Mouse (Mus musculus): Measurements from ENCODE around the gene Marco. TPM values are rescaled to one million over a fixed set of nuclear protein-coding genes. Genes with fewer than 3 reads are reported as not detected.

The Marco gene
- total RNA-seq (2021), result not detected
- long read RNA-seq, experiment 1, partial matches to known transcripts, result 1 of 1 reads
- long read RNA-seq, experiment 1, other reads (novel, unspliced or antisense), result 0 of 1 reads
- long read RNA-seq, experiment 2, result 0 reads

DNA sequence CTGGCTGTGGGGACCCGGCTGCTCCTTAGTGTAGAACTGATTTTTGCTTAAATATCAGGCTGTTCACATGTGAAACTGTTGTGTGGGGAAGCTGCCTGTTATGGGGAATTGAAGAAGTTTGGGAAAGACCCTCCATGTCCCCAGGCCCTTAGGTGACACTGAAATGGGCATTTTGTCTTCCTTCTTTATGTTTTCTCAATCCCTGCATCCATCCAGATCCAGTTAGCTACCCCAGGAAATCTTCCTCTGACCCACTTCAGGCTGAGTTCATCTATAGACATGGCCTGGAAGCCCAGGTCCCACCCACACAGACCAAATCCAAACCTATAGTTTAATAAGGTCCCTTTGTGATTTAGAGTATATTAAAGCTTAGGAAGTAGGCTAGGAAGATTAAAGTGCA is at the start of gene Marco:
Gene Marco, minus strand, starts transcription at position 101 of the 400 bp plus-strand sequence.
- DNase-seq (ENCODE audit: low spot score in 2 of 2), result no peak
- H3K27ac ChIP-seq, result no peak within 1 kb of the TSS
- no peak for TF ChIP-seq CTCF (conservative IDR thresholded peaks at IDR 0.05)

DNA sequence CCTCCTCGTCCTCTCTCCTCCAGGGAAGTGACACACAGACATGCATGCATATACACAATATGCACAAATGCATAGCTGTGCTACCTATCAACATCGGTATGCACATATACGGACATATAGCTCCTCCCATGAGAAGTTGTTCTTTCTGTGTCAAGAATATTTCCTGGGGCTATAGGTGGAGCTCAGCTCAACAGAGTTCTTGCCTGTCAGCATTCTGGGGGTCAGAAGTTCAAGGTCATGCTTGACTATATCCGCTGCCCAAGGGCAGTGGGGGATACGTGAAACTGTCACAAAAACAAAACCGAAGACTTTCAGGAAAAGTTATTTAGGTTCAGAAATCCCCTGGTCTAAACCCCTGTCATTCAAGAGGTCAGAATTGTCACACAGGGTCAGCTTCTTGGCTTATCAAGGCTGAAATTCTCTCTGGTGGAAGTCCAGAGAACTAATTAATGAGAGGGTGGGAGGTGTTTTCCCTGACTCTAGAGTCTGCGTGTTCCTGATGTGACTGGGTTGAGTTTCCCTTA is 34.7 kb upstream of the Marco start:
- no peak for TF ChIP-seq CTCF (conservative IDR thresholded peaks at IDR 0.05)
- DNase-seq (ENCODE audit: low spot score in 2 of 2), result no peak
- no peak overlapping the region for H3K4me3 ChIP-seq
- H3K27ac ChIP-seq, result no peak overlapping the region

More for the DNA sequence above, at the start of gene Marco:
- no peak within 1 kb of the TSS for H3K4me3 ChIP-seq

GRCm38 (mm10) chr1:120536998-120537397 is 32.2 kb upstream of the Marco start:
- no peak for TF ChIP-seq CTCF (conservative IDR thresholded peaks at IDR 0.05)
- no peak overlapping the region for H3K4me3 ChIP-seq
- H3K27ac ChIP-seq, result no peak overlapping the region
- no peak for DNase-seq (ENCODE audit: low spot score in 2 of 2)

DNA sequence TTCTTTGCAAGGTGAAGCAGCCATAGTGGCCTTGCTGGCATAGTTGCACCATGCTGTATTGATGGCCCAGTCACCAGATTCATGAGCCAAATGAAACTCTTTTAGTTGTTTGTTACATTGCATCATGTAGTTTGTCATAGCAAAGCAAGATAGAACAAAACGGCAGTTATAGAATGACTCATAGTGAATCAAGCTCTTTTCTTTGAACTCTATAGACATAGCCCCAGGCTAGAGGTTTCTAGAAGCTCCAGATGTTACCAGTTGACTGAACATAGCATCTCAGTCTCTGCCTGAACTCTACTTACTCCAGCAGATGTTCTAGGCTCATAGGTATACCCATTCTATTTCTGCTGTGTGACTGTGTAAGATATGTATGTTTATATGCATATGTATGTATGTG is 31.1 kb upstream of the Marco start:
- DNase-seq (ENCODE audit: low spot score in 2 of 2), result no peak
- no peak overlapping the region for H3K27ac ChIP-seq
- no peak overlapping the region for H3K4me3 ChIP-seq
- no peak for TF ChIP-seq CTCF (conservative IDR thresholded peaks at IDR 0.05)

GRCm38 (mm10) chr1:120532321-120532916 is 27.6 kb upstream of the Marco start:
- no peak overlapping the region for H3K27ac ChIP-seq
- DNase-seq (ENCODE audit: low spot score in 2 of 2), result no peak
- no peak for TF ChIP-seq CTCF (conservative IDR thresholded peaks at IDR 0.05)
- no peak overlapping the region for H3K4me3 ChIP-seq

DNA sequence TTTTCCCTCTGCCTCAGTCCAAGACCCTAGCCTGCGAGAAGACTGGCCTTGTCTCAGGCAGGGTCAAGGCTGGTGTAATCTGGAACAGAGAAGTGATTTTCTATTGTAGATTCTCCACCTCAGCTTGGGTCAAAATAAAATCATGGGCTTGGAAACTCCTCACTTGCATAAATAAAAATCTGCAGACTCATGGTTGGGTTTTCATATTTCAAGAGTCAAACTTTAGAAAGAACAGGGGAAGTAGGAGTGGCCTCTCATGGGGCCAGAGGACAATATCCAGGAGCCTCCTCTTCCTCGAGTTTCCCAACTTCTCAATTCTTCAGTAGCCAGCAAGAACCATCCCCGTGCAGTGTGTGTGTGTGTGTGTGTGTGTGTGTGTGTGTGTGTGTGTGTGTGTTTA is 26.9 kb upstream of the Marco start:
- no peak overlapping the region for H3K27ac ChIP-seq
- TF ChIP-seq CTCF (conservative IDR thresholded peaks at IDR 0.05), result no peak
- H3K4me3 ChIP-seq, result no peak overlapping the region
- no peak for DNase-seq (ENCODE audit: low spot score in 2 of 2)

DNA sequence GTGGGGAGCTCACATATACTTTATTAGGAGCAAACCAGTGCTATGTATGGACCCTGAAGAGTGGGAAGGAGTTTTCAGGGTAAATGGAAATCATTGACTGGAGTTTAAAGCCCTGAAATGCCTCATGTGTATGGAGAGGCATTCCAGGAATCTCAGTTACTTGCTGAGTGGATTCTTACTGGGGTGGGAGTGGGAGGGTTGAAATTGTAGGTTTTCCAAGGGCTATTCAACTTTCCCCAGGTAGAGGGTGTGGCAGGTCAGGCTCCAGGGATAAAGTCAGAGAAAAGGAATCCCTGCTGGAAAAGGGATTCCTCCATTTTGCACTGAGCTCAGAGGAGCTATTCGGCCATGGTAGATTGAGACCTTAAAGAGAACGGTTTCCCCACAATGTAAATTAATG is 25.1 kb upstream of the Marco start:
- DNase-seq (ENCODE audit: low spot score in 2 of 2), result no peak
- Histone ChIP-seq H3K4me3 (no peak overlapping the region), H3K27ac (no peak overlapping the region)
- no peak for TF ChIP-seq CTCF (conservative IDR thresholded peaks at IDR 0.05)

DNA sequence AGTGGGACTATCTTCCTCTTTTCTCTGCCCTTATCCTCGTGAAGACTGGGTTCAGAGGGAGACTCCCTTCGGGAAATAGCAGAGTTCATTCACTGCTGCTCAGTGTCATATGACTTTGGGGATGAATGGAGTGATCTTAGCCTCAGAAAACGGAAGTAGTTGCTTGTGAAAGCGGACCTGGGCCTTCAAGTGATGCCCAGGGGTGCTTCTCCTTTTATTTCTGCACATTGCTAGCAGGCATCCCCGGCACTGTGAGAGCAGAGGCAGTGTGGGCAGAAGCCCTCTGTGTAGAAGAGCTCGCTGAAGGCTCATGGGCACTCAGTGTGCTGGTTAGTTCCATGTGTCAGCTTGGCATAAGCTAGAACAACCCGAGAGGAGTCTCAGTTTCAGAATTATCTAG is 12.8 kb upstream of the Marco start:
- Histone ChIP-seq H3K4me3 (no peak overlapping the region), H3K27ac (no peak overlapping the region)
- TF ChIP-seq CTCF (conservative IDR thresholded peaks at IDR 0.05), result no peak
- no peak for DNase-seq (ENCODE audit: low spot score in 2 of 2)

GRCm38 (mm10) chr1:120510311-120510710 is 5.5 kb upstream of the Marco start:
- Histone ChIP-seq H3K4me3 (no peak overlapping the region), H3K27ac (no peak overlapping the region)
- no peak for DNase-seq (ENCODE audit: low spot score in 2 of 2)
- no peak for TF ChIP-seq CTCF (conservative IDR thresholded peaks at IDR 0.05)

GRCm38 (mm10) chr1:120508976-120509375 is 4.2 kb upstream of the Marco start:
- H3K27ac ChIP-seq, result no peak overlapping the region
- no peak overlapping the region for H3K4me3 ChIP-seq
- TF ChIP-seq CTCF (conservative IDR thresholded peaks at IDR 0.05), result no peak

DNA sequence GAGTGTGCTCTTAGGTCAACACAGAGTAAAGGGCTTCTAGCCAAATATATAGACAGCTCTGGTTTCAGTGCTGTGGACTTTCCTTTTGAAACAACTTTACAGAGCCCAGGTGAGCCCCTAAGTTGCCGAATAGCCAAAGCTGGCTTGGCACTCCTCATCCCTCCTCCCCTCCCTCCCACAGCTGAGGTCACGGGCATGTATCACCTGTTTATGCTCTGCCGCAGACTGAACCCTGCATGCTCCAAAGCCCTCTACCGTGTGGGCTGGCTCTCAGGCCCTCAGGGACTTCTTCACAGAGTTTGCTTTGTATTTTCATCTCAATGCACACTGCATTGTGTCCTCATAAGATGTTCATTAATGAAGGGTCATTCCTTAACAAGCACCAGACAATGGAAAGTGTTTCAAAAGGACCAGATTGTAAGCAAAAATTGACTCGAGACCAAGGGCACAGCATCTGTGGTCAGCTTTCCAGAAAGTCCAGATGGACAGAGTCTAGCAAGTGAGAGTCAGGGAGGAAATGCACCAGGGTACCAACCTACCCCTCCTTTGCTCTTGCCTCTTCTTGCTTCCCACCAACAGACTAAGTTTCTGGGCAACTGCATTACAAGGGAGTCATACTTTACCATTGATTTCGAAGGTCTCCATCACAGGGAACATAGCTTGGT is 646 bp downstream of the Marco start:
- H3K4me3 ChIP-seq, result no peak overlapping the region
- DNase-seq (ENCODE audit: low spot score in 2 of 2), result no peak
- H3K27ac ChIP-seq, result no peak overlapping the region
- TF ChIP-seq CTCF (conservative IDR thresholded peaks at IDR 0.05), result no peak

More at GRCm38 (mm10) chr1:120508976-120509375, 4.2 kb upstream of the Marco start:
- DNase-seq (ENCODE audit: low spot score in 2 of 2), result no peak

DNA sequence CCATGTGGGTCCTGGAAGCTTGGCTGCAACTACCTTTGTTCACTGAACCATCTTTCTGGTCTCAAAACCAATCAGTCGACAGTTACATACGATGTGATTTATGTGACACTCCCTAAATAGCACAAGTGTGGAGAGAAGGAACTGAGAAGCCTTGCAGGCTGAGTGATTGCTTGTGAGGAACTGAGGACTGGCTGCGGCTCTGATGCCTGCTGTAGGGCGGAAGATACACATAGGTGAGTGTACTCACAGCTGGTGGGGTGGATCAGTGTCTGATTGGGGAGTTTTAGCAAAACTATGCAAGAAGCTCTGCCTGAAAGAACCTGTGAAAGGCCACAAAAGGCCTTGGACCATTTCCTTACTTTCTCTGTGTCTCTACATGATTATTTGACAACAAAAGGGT is 3.3 kb downstream of the Marco start:
- DNase-seq (ENCODE audit: low spot score in 2 of 2), result no peak
- Histone ChIP-seq H3K27ac (no peak overlapping the region), H3K4me3 (no peak overlapping the region)
- no peak for TF ChIP-seq CTCF (conservative IDR thresholded peaks at IDR 0.05)

DNA sequence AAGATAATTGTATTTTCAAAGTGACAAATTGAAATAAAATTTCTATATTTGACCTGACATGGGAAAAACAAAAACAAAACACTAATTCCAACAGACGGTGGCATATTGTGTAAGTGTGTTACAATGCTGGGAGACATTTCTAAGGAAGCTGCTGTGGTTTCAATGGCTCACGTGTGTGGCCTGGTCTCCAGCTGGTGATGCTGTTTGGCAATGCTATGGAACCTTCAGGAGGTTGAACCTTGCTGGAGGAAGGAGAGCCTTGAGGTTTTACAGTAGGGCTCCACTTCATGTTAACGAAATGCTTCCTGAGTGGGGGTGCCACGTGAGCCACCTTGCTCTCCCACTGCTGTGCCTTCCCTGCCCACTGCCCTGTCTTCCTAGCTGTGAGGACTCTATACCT is 6.8 kb downstream of the Marco start:
- Histone ChIP-seq H3K27ac (no peak overlapping the region), H3K4me3 (no peak overlapping the region)
- TF ChIP-seq CTCF (conservative IDR thresholded peaks at IDR 0.05), result no peak
- DNase-seq (ENCODE audit: low spot score in 2 of 2), result no peak

DNA sequence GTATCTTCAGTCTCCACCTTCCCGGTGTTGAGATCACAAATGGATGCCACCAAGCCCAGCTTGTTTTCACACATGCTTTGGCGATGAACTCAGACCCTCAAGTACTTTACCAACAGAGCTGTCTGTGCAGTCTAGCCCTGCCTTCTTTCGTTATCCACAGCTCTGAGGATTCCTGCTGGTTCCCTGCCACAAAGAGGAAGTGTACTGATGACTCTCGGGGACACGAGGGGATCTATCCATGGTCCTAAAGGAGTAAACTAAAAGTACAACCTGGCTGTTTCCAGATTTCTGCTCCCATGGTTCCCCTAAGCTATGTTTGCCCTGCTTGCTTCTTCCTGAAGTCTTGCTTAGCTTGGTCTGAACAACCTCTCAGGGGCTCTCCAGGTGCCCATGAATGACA is 23.9 kb downstream of the Marco start:
- TF ChIP-seq CTCF (conservative IDR thresholded peaks at IDR 0.05), result no peak
- H3K27ac ChIP-seq, result no peak overlapping the region
- no peak overlapping the region for H3K4me3 ChIP-seq
- DNase-seq (ENCODE audit: low spot score in 2 of 2), result no peak

Data from layer of hippocampus, adult 2 months (tissue).